Mouse (Mus musculus) layer of hippocampus, adult 9-10 months (tissue): ENCODE results near the gene Clec4d.
"Not testable (repeated sequence)": the region's sequence is repeated elsewhere in the genome, so short reads cannot be mapped to it uniquely, and the experiment has no call there.

Experiments used
- DNase-seq: peaks from one replicate; pipeline ENCODE4 v3.0.0; 2022; ENCODE audit warnings: low spot score

Gene Clec4d

DNA sequence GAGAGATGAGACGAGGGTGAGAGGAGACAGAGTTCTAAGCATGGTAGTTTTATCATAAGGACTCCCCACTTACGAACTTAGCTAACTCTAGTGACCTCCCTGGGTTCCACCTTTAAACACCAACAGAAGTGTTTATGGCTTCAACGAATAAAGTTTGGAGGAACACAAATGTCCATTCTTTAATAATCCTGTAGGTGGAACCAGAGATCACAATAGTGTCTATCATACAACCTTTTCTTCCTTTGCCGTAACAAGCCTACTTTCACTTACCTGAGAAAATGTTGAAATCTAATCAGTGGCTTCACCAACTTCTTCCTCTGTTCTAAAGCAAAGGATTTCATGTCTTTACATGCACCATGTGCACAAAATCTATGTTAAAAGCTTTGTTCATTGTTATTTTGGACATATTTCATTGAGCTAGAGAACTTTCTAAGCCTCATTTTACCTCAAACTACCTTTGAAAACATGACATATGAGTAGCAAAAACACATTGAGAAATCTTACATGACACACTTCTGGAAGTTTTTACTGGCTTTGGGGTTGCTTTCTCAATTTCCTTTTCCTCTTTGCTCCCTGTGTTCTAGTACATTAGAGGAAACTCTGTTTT, at the start of gene Clec4d:
Gene Clec4d (plus strand): TSS at position 557 of the 607 bp plus-strand sequence.
- DNase-seq, result no peak

- no peak for DNase-seq
These were observed 34.3 kb upstream of the Clec4d start for GRCm38 (mm10) chr6:123227519-123228166.

DNA sequence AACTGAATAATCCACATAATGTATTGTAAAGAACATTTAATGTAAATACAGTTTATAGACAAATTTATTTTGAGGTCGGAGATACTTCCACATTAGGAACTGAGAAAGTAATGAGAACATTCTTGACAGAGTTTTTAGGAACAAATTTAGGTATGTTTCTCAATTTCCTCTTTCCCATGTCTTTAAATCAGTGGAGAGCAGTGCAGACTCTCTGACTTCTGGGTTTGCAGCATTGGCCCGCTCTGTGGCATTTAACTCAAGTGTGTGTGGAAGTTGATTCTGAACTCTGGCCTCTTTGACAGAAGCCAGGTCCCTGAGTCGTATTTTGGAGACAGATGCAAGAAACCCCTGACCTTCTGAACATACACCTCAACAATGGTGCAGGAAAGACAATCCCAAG, 32.3 kb upstream of the Clec4d start, which contains the start of gene Clec4n:
Gene Clec4n (plus strand): TSS at position 200 of the 400 bp plus-strand sequence.
- DNase-seq, result no peak

- DNase-seq, result no peak
These were observed 30.8 kb upstream of the Clec4d start for GRCm38 (mm10) chr6:123231149-123231548.

DNA sequence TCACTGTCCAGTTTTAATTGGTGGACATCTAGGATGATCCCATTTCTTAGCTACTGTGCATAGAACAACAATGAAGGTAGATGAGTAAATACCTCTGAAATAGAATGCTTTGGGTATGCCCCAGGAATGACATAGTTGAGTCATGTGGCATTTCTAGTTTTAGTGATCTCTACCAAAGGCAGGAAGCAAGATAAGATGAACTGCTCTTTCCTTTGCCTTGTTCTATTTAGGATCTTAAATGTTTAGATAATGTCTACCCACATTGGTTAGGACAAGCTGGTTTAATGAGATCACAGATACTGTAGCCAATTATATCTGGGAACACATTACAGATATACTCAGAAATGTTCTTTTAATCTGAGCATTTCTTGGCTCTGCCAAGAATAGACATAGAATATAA, 24.3 kb upstream of the Clec4d start:
- no peak for DNase-seq

DNA sequence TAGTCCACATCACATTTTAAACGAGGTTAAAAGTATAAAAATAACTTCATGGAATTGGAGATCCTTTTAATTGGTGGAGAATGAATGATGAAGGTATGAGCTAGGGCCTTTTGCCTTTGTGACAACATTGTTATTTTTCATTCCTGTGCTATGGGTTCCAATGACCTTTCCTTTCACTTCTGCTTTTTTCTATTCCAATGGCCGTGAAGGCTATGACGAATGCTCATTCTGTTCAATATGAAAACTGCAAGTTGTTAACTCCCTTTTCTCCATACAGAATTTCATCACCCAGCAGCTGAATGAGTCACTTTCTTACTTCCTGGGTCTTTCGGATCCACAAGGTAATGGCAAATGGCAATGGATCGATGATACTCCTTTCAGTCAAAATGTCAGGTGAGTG, 17.7 kb upstream of the Clec4d start:
- no peak for DNase-seq

GRCm38 (mm10) chr6:123248862-123249261, 13.0 kb upstream of the Clec4d start:
- not testable (repeated sequence) for DNase-seq

DNA sequence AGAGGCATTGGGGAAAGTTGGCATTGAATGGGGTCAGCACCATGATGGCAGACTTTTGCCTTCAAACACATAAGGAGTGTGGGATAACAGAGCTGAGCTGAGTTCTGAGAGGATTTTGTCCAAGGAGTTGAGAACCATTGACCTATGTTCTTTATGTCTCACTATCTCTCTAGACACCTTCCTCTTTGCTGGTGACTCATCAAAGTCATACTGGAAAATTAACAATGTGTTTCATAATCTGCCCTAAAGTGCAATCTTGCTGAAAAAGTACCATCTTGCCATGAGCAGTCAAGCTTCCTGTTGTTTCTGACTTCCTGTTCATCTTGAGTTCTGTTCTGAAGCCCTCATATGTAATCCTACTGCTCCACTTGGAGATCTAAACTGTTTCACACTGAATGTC, 9.2 kb upstream of the Clec4d start:
- DNase-seq, result no peak

DNA sequence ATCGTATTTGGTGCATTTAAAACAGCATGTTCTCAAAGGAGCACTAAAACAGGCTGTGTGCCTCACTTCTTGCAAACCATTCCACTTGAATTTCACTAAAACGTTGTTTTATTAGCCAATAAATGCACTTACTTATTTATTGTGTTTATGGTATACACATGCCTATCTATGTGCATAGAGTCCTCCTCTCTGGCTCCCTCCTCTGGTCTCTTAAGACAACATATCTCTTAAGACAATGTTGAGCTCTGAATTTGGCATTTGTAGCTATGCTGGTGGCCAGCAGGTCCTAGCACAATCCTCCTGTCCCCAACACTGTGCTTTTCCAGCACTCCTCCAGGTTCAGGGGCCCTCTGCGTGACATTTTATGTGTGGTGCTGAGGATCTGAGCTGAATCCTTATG, 3.0 kb upstream of the Clec4d start:
- DNase-seq, result no peak

GRCm38 (mm10) chr6:123259889-123260603, 1.9 kb upstream of the Clec4d start:
- DNase-seq, result no peak

DNA sequence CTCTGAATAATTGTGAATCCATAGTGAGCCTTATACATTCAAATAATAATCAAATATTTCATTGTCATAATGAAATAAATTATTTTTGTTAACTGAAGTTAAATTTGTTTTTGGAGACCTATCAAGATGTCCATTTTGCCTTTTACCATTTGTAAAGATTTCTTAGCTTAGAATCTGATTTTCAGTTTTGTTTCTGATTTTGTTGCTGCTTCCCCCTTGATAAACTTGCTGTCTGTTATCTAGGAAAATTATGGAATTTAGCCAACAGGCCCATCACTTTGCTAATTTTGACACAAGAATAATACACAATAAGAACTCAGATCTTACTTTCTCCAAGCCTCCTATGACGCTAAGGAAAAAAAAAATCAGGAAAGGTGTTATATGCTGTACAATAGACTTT, 1.0 kb upstream of the Clec4d start:
- no peak for DNase-seq

DNA sequence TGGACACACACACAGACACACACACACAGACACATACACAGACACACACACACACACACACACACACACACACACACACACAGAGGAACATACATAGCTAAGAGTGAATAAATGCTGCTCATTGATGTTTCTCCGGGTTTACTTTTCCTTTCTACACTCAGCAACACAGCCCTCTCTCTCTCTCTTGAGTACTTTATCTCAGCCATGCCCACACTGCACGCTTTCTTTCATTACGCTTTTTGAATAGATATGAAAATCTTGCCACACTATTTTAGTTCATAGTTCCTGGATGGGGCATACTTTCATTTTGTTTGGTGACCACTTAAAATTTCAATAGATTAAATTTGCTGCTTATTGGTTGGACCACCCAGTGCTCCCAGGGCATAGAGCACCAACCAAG, 2.3 kb downstream of the Clec4d start:
- no peak for DNase-seq

GRCm38 (mm10) chr6:123265809-123266208, 3.9 kb downstream of the Clec4d start:
- no peak for DNase-seq

DNA sequence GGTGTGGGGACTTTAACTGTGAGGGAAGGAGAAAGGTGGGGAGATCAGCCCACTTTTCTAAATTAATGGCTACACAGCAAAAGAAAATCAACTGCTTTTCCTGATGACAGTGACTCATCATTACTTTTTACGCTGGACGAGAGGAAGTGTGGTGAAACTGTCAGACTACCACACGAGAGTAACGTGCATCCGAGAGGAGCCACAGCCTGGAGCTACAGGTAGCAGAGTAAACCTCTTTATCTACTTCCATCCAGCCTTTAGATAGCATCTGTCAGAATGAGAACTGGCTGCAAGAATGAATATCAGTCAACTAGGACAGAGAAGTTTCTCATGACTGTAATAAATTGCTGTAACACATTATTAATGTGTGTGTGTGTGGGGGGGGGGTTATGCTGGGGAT, 5.0 kb downstream of the Clec4d start:
- DNase-seq, result no peak

DNA sequence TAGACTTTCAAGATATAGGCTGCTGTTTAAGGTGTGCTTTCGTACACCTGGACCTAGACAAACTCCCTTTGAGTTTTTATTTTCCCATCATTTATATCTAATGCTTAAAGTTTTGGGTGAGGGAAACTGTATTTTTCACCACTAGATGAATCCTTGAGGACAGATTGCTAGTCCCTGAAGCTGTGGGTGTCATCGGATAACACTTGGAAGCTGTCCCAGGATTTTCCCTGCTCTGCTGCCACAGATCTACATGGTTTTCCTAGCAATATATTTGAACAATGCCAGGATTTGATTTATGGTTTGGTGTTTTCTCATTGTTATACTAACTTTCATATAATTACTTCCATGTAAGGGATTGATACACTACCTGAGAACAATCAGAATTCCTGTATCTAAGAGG, 17.5 kb downstream of the Clec4d start:
- peak; percentile 6 for DNase-seq

DNA sequence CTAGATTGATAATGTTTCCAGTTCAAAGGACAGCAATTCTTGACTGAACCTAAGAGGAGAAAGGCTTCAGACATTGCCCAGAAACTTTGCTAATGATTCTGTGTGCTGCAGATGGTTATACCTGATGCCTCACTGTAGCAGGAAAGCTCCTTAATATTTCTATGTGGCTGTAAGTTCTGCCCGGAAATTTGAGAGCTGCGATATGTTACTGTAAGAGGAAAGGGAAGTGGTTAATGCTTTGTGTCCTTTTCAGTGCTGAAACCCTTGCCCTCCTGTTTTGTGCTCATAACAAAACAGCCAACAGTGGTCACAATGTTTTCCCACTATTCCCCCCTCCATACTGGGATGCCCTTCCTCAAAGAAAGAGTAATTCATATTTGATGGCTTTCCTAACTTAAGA, 24.4 kb downstream of the Clec4d start:
- DNase-seq, result no peak

DNA sequence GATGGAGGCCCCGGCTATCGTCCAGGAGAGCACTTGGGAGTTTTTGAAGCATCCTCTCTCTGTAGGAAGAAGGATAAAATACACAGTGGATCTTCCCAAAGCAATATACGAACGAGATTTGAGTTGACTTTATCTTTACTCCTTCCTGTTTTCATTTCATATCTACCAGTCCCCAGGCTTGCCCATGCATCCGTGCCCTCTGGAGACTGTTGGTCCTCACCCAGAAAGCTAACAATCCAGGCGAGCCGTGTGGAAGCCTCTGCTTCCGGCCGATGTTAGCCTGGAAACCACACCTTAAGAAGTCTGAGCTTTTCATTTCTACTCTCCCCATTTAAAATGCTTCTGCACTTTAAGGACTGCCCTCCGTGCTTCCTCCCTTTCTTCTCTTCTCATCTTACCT, 27.0 kb downstream of the Clec4d start:
- DNase-seq, result no peak

DNA sequence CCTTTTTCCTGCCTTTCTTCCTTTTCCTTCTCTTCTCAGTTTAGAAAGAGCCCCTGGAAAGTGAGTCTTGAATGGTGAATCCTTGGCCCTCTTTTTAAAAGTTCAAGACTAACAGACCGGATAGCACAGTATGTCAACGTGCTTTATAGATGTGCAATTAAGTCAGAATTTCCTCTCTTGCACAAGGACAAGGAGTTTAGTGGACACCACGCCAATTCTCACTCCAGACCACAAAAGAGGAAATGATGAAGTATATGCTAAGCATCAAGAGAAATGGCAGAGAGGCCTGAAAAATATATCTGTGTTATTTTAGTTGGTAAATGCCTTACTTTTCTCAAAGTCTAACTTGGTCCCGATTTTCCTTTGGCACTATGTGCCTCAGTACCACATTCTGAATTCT, 27.8 kb downstream of the Clec4d start, which contains the start of gene Clec4e:
Gene Clec4e (minus strand): TSS at position 118 of the 400 bp plus-strand sequence.
- no peak for DNase-seq

DNA sequence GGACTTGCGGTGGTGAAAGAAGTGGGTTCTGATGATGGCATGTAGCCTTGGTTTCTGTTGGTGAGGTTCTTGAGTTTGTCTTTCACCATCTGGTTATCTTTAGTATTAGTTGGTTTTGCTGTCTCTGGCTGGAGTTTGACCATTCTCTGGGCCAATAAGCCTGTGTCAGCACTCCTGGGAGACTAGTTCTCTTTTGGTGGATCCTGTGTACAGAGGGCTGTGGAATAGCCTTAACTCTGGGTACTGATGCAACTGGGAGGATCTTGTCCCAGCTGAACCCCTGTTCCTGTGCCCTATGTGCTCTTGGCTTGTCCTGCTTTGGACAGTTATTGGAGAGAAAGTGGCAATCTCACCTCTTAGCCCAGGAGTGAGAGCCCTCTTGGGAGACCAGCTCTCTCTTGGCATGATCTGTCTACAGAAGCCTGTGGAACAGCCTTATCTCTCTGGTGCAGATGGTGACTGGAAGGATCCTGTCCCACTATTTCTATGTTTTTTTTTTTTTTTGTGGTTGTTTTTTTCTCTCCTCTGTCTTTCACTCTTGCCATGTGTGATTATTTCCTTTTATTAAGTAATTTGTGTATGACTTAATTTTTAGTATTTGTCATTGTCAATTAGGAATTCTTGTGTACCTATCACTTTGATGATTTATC, 31.0 kb downstream of the Clec4d start:
- no peak for DNase-seq

- not testable (repeated sequence) for DNase-seq
These were observed 31.6 kb downstream of the Clec4d start for GRCm38 (mm10) chr6:123293509-123293908.

DNA sequence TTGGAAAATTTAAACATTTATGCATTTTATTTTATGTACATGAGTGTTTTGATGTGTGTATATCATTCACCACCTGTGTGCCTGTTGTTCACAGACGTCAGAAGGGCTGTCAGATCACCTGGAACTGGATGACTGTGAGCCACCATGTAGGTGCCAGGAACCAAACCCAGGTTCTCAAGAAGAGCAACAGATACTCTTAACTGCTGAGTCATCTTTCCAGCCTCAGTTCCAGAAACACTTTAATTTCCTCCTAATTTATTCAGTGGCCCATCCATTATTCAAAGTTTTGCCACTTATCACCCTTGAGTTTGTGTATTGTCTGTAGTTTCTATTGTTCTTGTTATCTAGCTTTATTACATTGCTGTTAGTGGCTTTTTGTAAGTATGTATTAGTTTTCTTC, 34.8 kb downstream of the Clec4d start:
- no peak for DNase-seq

- not testable (repeated sequence) for DNase-seq
These were observed 44.4 kb downstream of the Clec4d start for GRCm38 (mm10) chr6:123306315-123306714.

- DNase-seq, result no peak
These were observed 46.1 kb downstream of the Clec4d start, which contains the start of gene Vmn2r19 for GRCm38 (mm10) chr6:123308033-123308432. Vmn2r19 (plus strand) TSS chr6:123308333.
